ENCODE assay signal across 23 mouse cellular contexts in the genomic region with DNA sequence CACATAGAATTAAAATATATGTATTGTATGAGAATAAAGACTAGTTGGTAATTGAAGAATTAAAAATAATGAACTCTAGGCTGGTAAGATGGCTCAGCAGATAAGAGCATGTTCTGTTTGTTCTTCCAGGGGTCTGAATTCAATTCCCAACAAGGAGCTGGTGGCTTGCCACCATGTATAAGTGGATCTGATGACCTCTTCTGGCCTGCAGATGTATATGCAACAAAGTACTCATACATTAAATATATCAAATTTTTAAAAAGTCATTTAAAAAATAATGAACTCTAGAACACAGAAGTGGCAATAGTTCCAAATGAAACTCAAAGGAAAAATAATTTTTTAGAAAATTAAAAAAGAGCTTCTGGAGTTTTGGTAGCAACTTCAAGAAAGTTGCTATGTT.
DNase-seq lines count a peak whose midpoint lies in the region; ATAC-seq and TF ChIP-seq lines count a peak whose summit lies in the region.
"Had no signal": no experiment of that assay in that cellular context is flagged by ENCODE, and none has a peak within 500 bp of the region (broad histone marks: within the 10 kb centered on the region; RNA-seq: fewer than 3 reads in every experiment).

No protein-coding gene starts in this region.

- H3K27me3 ChIP-seq in kidney, postnatal 0 days (ENCODE audit: insufficient read depth, low read length), result no peaks in the 10 kb centered on the region
- H3K27me3 ChIP-seq in kidney, embryonic 16.5 days (ENCODE audit: insufficient read depth, low read length), result no peaks in the 10 kb centered on the region
- H3K27me3 ChIP-seq in CH12.LX (replicated peaks), result no peaks in the 10 kb centered on the region
- H3K27me3 ChIP-seq: embryonic facial prominence, embryonic 12.5 days; hindbrain, embryonic 13.5 days; liver, embryonic 15.5 days; neural tube, embryonic 15.5 days had no signal

- no peak overlapping the region for H3K27ac ChIP-seq in kidney, postnatal 0 days
- no peak overlapping the region for H3K27ac ChIP-seq in kidney, embryonic 16.5 days (ENCODE audit: low read length)
- no peak overlapping the region for H3K27ac ChIP-seq in CH12.LX (ENCODE audit: insufficient read depth, low read depth)
- H3K27ac ChIP-seq: embryonic facial prominence, embryonic 12.5 days; heart, embryonic 10.5 days; hindbrain, embryonic 13.5 days; liver, embryonic 15.5 days; neural tube, embryonic 15.5 days had no signal

- no peak overlapping the region for H3K9ac ChIP-seq in kidney, postnatal 0 days (ENCODE audit: low read depth, low read length)
- H3K9ac ChIP-seq in kidney, embryonic 16.5 days (replicated peaks; ENCODE audit: low read length), result no peak overlapping the region
- H3K9ac ChIP-seq in CH12.LX (ENCODE audit: insufficient read depth, low read depth), result no peak overlapping the region
- H3K9ac ChIP-seq: embryonic facial prominence, embryonic 12.5 days; hindbrain, embryonic 13.5 days; liver, embryonic 15.5 days; neural tube, embryonic 15.5 days had no signal

- TF ChIP-seq RAD21 in CH12.LX (IDR thresholded peaks at IDR 0.05; ENCODE audit: low read depth, low read length), result peak; percentile 48

- H3K36me3 ChIP-seq in kidney, postnatal 0 days (ENCODE audit: insufficient read depth, low read length), result no peaks in the 10 kb centered on the region
- H3K36me3 ChIP-seq in kidney, embryonic 16.5 days (ENCODE audit: insufficient read depth, low read length), result no peaks in the 10 kb centered on the region
- H3K36me3 ChIP-seq in CH12.LX (replicated peaks in 1 of 2; ENCODE audit: control insufficient read depth in 1 of 2, insufficient read depth in 1 of 2, low read length in 1 of 2), result no peaks in the 10 kb centered on the region
- H3K36me3 ChIP-seq: embryonic facial prominence, embryonic 12.5 days; heart, embryonic 10.5 days; hindbrain, embryonic 13.5 days; liver, embryonic 15.5 days; neural tube, embryonic 15.5 days had no signal

- no peak for TF ChIP-seq EP300 in CH12.LX (IDR thresholded peaks at IDR 0.05; ENCODE audit: low read length)

- no peak for TF ChIP-seq POLR2A in CH12.LX (IDR thresholded peaks at IDR 0.05; ENCODE audit: low read depth, low read length)

- no peak overlapping the region for H3K4me2 ChIP-seq in kidney, postnatal 0 days (ENCODE audit: low read length)
- no peak overlapping the region for H3K4me2 ChIP-seq in kidney, embryonic 16.5 days (replicated peaks; ENCODE audit: low read depth, low read length)
- no peak overlapping the region for H3K4me2 ChIP-seq in CH12.LX (ENCODE audit: insufficient read depth, low read depth, poor library complexity, severe bottlenecking)
- H3K4me2 ChIP-seq: embryonic facial prominence, embryonic 12.5 days; hindbrain, embryonic 13.5 days; liver, embryonic 15.5 days; midbrain, embryonic 11.5 days; neural tube, embryonic 15.5 days had no signal

- dilution Hi-C loops in CH12.LX (cut with MboI; ENCODE audit: extremely low pct_ligation_motif_present, extremely low pct_unique_long_range_greater_than_20kb, low sequenced_read_pairs), result no loop called here

- H3K4me1 ChIP-seq in kidney, postnatal 0 days (replicated peaks; ENCODE audit: insufficient read depth, low read length), result no peaks in the 10 kb centered on the region
- no peaks in the 10 kb centered on the region for H3K4me1 ChIP-seq in kidney, embryonic 16.5 days (ENCODE audit: insufficient read depth, low read length)
- peaks cover 0 to 6% of the 10 kb centered on the region in 2 experiments; a peak in 2 of 4 replicates for H3K4me1 ChIP-seq in CH12.LX (ENCODE audit: control insufficient read depth in 1 of 2, insufficient read depth in 2 of 2)
- H3K4me1 ChIP-seq: embryonic facial prominence, embryonic 12.5 days; heart, embryonic 10.5 days; hindbrain, embryonic 13.5 days; liver, embryonic 15.5 days; neural tube, embryonic 15.5 days had no signal

- in situ Hi-C loops in CH12.LX (cut with MboI; ENCODE audit: low pct_ligation_motif_present, low pct_unique_long_range_greater_than_20kb, low sequenced_read_pairs), result no loop called here

- peak; percentile 26; the same call in 1 of the 2 replicates for TF ChIP-seq CTCF in kidney, postnatal 0 days (IDR thresholded peaks at IDR 0.05; ENCODE audit: low read depth)
- TF ChIP-seq CTCF in CH12.LX (conservative IDR thresholded peaks at IDR 0.05 in 1 of 2, IDR thresholded peaks at IDR 0.05 in 1 of 2; ENCODE audit: low read depth in 2 of 2, low read length in 2 of 2), result peak in 1 of 2 experiments; percentile 50; a peak in 2 of 4 replicates

- no peaks in the 10 kb centered on the region for H3K9me3 ChIP-seq in kidney, postnatal 0 days (replicated peaks; ENCODE audit: low read length)
- no peaks in the 10 kb centered on the region for H3K9me3 ChIP-seq in kidney, embryonic 16.5 days (ENCODE audit: low read length)
- no peaks in the 10 kb centered on the region for H3K9me3 ChIP-seq in CH12.LX (replicated peaks; ENCODE audit: low read length)
- H3K9me3 ChIP-seq: embryonic facial prominence, embryonic 12.5 days; heart, embryonic 10.5 days; hindbrain, embryonic 13.5 days; liver, embryonic 15.5 days; neural tube, embryonic 15.5 days had no signal

- no peak overlapping the region for H3K4me3 ChIP-seq in kidney, postnatal 0 days (replicated peaks; ENCODE audit: low read depth, low read length)
- no peak overlapping the region for H3K4me3 ChIP-seq in kidney, embryonic 16.5 days (ENCODE audit: low read length)
- no peak overlapping the region for H3K4me3 ChIP-seq in CH12.LX (replicated peaks in 1 of 3; ENCODE audit: low read depth in 2 of 3, low read length in 2 of 3, poor library complexity in 1 of 3)
- H3K4me3 ChIP-seq: embryonic facial prominence, embryonic 12.5 days; heart, embryonic 10.5 days; hindbrain, embryonic 13.5 days; liver, embryonic 15.5 days; myocyte; neural tube, embryonic 15.5 days had no signal

- DNase-seq in cerebellum, postnatal 10 days, result peak; percentile 7 to 21
- DNase-seq in cerebellum, adult 11-12 months, result no peak
- peak; percentile 4 for DNase-seq in kidney, postnatal 0 days (ENCODE audit: low spot score)
- DNase-seq in CH12.LX (ENCODE audit: extremely low read depth), result peak; percentile 6
- peak; percentile 15 for DNase-seq in brain, adult 2 months (ENCODE audit: low read depth, low spot score)
- DNase-seq in left cerebral cortex, postnatal 36 days (ENCODE audit: low spot score in 2 of 2), result no peak
- DNase-seq: cerebellum, postnatal 14 days; gastrocnemius, postnatal 25 days; heart, postnatal 10 days; kidney, postnatal 10 days; right cerebral cortex, postnatal 4 days; thymus, postnatal 36 days had no signal

- intact Hi-C loops in left cerebral cortex, postnatal 36 days (cut with DNase I), result no loop called here

- H3K79me2 ChIP-seq in CH12.LX (replicated peaks; ENCODE audit: control insufficient read depth, extremely low read depth, insufficient read depth, poor library complexity, severe bottlenecking), result no peaks in the 10 kb centered on the region

- no peak for ATAC-seq in kidney, postnatal 0 days (replicated peaks; ENCODE audit: low FRiP score, low read depth)
- ATAC-seq in kidney, embryonic 16.5 days (ENCODE audit: low FRiP score, low TSS enrichment), result no peak
- no peak for ATAC-seq in megakaryocyte progenitor cell, adult 5-6 weeks (replicated peaks; ENCODE audit: poor library complexity)
- ATAC-seq: activated CD4-positive, CD25-positive, alpha-beta regulatory T cell, adult 4 months; intestine, embryonic 16.5 days had no signal

TF ChIP-seq in CH12.LX, 34 proteins besides CTCF, POLR2A, EP300 and RAD21:
- TF ChIP-seq SMC3 (IDR thresholded peaks at IDR 0.05; ENCODE audit: low read depth, low read length) (peak; percentile 42), CHD2 (IDR thresholded peaks at IDR 0.05; ENCODE audit: low read length) (no peak)
TF ChIP-seq in CH12.LX: peak in this region for 1.

Comparison
In these comparisons a context has a peak if more than half of its experiments do, and no peak if none do; other contexts are left out.
1. DNase-seq: peak in cerebellum, postnatal 10 days (2 of 2), kidney, postnatal 0 days (single experiment), CH12.LX (single experiment) and brain, adult 2 months (single experiment); none in cerebellum, adult 11-12 months (single experiment) and left cerebral cortex, postnatal 36 days (0 of 2).